Mouse (Mus musculus): ENCODE measurements around the gene Myadml2. TPM values are rescaled to one million over a fixed set of nuclear protein-coding genes. Genes with fewer than 3 reads are reported as not detected.

Gene Myadml2
- polyA plus RNA-seq, 1 experiment from 2014 or later, result 0.75 TPM

GRCm38 (mm10) chr11:120666617-120667016, 18.7 kb upstream of the Myadml2 start:
- Histone ChIP-seq H3K27ac (ENCODE audit: low read length) (no peak overlapping the region), H3K36me3 (ENCODE audit: control insufficient read depth, insufficient read depth) (no peaks in the 10 kb centered on the region), H3K4me3 (replicated peaks; ENCODE audit: low read length) (no peak overlapping the region), H3K4me2 (ENCODE audit: low read length) (no peak overlapping the region), H3K27me3 (replicated peaks; ENCODE audit: control insufficient read depth, insufficient read depth, low read length) (peaks cover 18% of the 10 kb centered on the region), H3K9me3 (ENCODE audit: control insufficient read depth, low read length) (no peaks in the 10 kb centered on the region), H3K9ac (replicated peaks; ENCODE audit: low read depth, low read length) (no peak overlapping the region), H3K4me1 (replicated peaks; ENCODE audit: control insufficient read depth, insufficient read depth, low read length) (no peaks in the 10 kb centered on the region)
- no peak for ATAC-seq
- 18% methylated on average over 3 of the region's 3 CpGs for WGBS

- no peaks in the 10 kb centered on the region for H3K9me3 ChIP-seq (ENCODE audit: control insufficient read depth, low read length)
- peaks cover 29% of the 10 kb centered on the region for H3K27me3 ChIP-seq (replicated peaks; ENCODE audit: control insufficient read depth, insufficient read depth, low read length)
- H3K4me1 ChIP-seq (replicated peaks; ENCODE audit: control insufficient read depth, insufficient read depth, low read length), result peaks cover 8% of the 10 kb centered on the region
- WGBS, result 87% methylated on average over 3 of the region's 3 CpGs
- no peak overlapping the region for H3K9ac ChIP-seq (replicated peaks; ENCODE audit: low read depth, low read length)
- no peak for ATAC-seq
- no peak overlapping the region for H3K4me2 ChIP-seq (ENCODE audit: low read length)
- no peak overlapping the region for H3K27ac ChIP-seq (ENCODE audit: low read length)
- H3K4me3 ChIP-seq (replicated peaks; ENCODE audit: low read length), result no peak overlapping the region
- no peaks in the 10 kb centered on the region for H3K36me3 ChIP-seq (ENCODE audit: control insufficient read depth, insufficient read depth)
Measured at GRCm38 (mm10) chr11:120665406-120665805, 17.4 kb upstream of the Myadml2 start.

- no peak overlapping the region for H3K27ac ChIP-seq (ENCODE audit: low read length)
- WGBS, result 61% methylated on average over 5 of the region's 5 CpGs
Measured at GRCm38 (mm10) chr11:120663714-120664113, 15.8 kb upstream of the Myadml2 start.

DNA sequence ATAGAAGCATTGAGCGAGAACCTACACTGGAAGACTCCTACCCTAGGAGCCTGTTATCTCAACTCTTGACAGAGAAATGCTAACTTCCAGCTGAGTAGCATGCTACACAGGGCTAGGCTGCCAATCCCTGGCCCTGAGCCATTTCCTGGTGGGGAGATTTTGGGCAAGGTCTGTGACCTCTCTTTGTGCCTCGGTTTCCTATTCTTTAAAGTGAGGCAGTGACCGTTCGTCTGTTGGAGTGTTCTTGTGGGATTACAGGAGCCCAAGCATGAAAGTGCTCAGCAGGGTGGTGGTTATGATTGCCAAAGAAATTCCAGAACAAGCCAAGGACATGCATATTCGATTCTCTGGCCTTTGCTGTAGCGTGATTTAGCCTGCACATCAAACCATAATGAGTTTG, 14.8 kb upstream of the Myadml2 start:
- no peaks in the 10 kb centered on the region for H3K36me3 ChIP-seq (ENCODE audit: control insufficient read depth, insufficient read depth)
- no peak overlapping the region for H3K4me3 ChIP-seq (replicated peaks; ENCODE audit: low read length)
- H3K4me2 ChIP-seq (ENCODE audit: low read length), result no peak overlapping the region
- H3K27me3 ChIP-seq (replicated peaks; ENCODE audit: control insufficient read depth, insufficient read depth, low read length), result peaks cover 56% of the 10 kb centered on the region
- peaks cover 17% of the 10 kb centered on the region for H3K4me1 ChIP-seq (replicated peaks; ENCODE audit: control insufficient read depth, insufficient read depth, low read length)
- H3K27ac ChIP-seq (ENCODE audit: low read length), result no peak overlapping the region
- no peaks in the 10 kb centered on the region for H3K9me3 ChIP-seq (ENCODE audit: control insufficient read depth, low read length)
- no peak overlapping the region for H3K9ac ChIP-seq (replicated peaks; ENCODE audit: low read depth, low read length)
- no peak for ATAC-seq
- WGBS, result 36% methylated on average over 6 of the region's 6 CpGs

More at GRCm38 (mm10) chr11:120663714-120664113, 15.8 kb upstream of the Myadml2 start:
- Histone ChIP-seq H3K4me3 (replicated peaks; ENCODE audit: low read length) (no peak overlapping the region), H3K9ac (replicated peaks; ENCODE audit: low read depth, low read length) (no peak overlapping the region), H3K36me3 (ENCODE audit: control insufficient read depth, insufficient read depth) (no peaks in the 10 kb centered on the region), H3K4me1 (replicated peaks; ENCODE audit: control insufficient read depth, insufficient read depth, low read length) (peaks cover 17% of the 10 kb centered on the region), H3K4me2 (ENCODE audit: low read length) (no peak overlapping the region), H3K9me3 (ENCODE audit: control insufficient read depth, low read length) (no peaks in the 10 kb centered on the region), H3K27me3 (replicated peaks; ENCODE audit: control insufficient read depth, insufficient read depth, low read length) (peaks cover 46% of the 10 kb centered on the region)
- no peak for ATAC-seq

DNA sequence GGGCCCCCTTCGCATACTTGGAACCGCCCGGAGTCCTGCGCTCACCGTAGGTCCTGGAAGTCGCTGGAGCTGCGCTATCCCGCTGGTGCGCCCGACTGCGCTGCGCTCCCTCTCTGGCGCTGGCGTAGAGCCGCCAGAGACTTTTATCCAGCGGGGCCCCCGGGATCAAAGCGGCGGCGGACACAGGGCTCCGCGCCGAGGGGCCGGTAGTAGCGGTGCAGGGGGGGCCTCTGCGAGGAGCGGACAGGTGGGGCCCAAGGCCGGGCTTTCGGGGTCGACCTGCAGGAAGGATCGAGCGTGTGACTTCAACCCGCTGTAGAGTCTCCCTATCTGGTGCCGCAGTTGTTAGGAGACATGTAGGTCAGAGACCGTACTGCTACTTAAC, 13.1 kb upstream of the Myadml2 start, which contains the start of gene Notum:
Gene Notum (minus strand): TSS at position 100 of the 385 bp plus-strand sequence.
- WGBS, result under 1% methylated on average over 35 of the region's 35 CpGs
- H3K9me3 ChIP-seq (ENCODE audit: control insufficient read depth, low read length), result no peaks in the 10 kb centered on the region
- ATAC-seq, result no peak
- H3K27me3 ChIP-seq (replicated peaks; ENCODE audit: control insufficient read depth, insufficient read depth, low read length), result peaks cover 64% of the 10 kb centered on the region
- peaks cover 17% of the 10 kb centered on the region for H3K4me1 ChIP-seq (replicated peaks; ENCODE audit: control insufficient read depth, insufficient read depth, low read length)
- H3K27ac ChIP-seq (ENCODE audit: low read length), result no peak within 1 kb of the TSS
- 0 out of 2 replicates have a peak within 1 kb of the TSS, but pooled peaks have one; percentile 32 for H3K9ac ChIP-seq (replicated peaks; ENCODE audit: low read depth, low read length)
- peak within 1 kb of the TSS; percentile 43 for H3K4me3 ChIP-seq (replicated peaks; ENCODE audit: low read length)
- H3K36me3 ChIP-seq (ENCODE audit: control insufficient read depth, insufficient read depth), result no peaks in the 10 kb centered on the region
- peak within 1 kb of the TSS; percentile 65 for H3K4me2 ChIP-seq (ENCODE audit: low read length)

GRCm38 (mm10) chr11:120660301-120661075, 12.5 kb upstream of the Myadml2 start:
- no peak overlapping the region for H3K27ac ChIP-seq (ENCODE audit: low read length)
- ATAC-seq, result peak; percentile 59
- no peaks in the 10 kb centered on the region for H3K36me3 ChIP-seq (ENCODE audit: control insufficient read depth, insufficient read depth)
- H3K9ac ChIP-seq (replicated peaks; ENCODE audit: low read depth, low read length), result 0 out of 2 replicates have a peak overlapping the region, but pooled peaks have one; percentile 32
- H3K4me1 ChIP-seq (replicated peaks; ENCODE audit: control insufficient read depth, insufficient read depth, low read length), result peaks cover 17% of the 10 kb centered on the region
- H3K4me3 ChIP-seq (replicated peaks; ENCODE audit: low read length), result peak overlapping the region; percentile 43
- H3K4me2 ChIP-seq (ENCODE audit: low read length), result peak overlapping the region; percentile 65
- under 1% methylated on average over 89 of the region's 95 CpGs for WGBS
- H3K9me3 ChIP-seq (ENCODE audit: control insufficient read depth, low read length), result no peaks in the 10 kb centered on the region
- peaks cover 64% of the 10 kb centered on the region for H3K27me3 ChIP-seq (replicated peaks; ENCODE audit: control insufficient read depth, insufficient read depth, low read length)

DNA sequence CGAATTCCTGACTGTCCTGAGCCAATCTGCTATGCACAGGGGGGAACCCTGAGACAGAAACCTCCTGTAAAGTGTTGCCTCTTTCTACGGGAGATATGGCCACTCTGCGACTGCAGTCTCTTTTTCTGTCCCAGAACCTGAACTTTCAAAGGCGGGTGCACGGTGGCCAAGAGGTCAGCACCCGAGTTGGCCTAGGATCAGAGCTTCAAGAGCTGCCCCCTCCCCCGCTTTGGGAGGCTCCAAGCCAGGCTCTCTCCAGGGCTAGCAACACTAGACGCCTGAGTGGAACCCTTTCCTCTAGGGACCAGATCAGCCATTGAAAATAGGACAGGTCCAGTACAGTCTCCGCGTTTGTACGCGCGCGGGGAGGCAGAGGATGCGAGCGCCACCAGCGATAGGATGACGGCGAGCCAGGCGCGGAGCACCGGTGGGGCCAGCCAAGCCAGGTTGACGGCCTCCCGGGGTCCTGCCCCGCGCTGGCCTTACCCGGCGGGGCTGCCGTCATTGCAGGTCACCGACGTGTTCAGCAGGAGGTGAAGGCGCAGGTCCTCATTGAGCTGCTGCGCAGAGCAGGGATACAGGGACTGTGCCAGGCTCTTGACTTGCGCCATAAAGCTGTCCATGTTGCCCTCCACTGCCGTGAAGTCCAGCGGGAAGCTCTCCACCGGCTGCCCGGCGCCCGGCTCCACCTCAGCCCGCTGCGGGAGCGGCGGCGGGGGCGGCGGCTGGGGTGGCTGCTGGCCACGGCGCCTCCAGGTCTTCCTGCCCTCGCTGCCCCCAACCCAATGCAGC, 11.7 kb upstream of the Myadml2 start:
- Histone ChIP-seq H3K36me3 (ENCODE audit: control insufficient read depth, insufficient read depth) (no peaks in the 10 kb centered on the region), H3K4me3 (replicated peaks; ENCODE audit: low read length) (peak overlapping the region; percentile 43), H3K27me3 (replicated peaks; ENCODE audit: control insufficient read depth, insufficient read depth, low read length) (peaks cover 64% of the 10 kb centered on the region), H3K4me1 (replicated peaks; ENCODE audit: control insufficient read depth, insufficient read depth, low read length) (peaks cover 17% of the 10 kb centered on the region), H3K27ac (ENCODE audit: low read length) (no peak overlapping the region), H3K9ac (replicated peaks; ENCODE audit: low read depth, low read length) (0 out of 2 replicates have a peak overlapping the region, but pooled peaks have one; percentile 32), H3K9me3 (ENCODE audit: control insufficient read depth, low read length) (no peaks in the 10 kb centered on the region), H3K4me2 (ENCODE audit: low read length) (peak overlapping the region; percentile 65)
- 2% methylated on average over 50 of the region's 50 CpGs for WGBS
- ATAC-seq, result no peak

DNA sequence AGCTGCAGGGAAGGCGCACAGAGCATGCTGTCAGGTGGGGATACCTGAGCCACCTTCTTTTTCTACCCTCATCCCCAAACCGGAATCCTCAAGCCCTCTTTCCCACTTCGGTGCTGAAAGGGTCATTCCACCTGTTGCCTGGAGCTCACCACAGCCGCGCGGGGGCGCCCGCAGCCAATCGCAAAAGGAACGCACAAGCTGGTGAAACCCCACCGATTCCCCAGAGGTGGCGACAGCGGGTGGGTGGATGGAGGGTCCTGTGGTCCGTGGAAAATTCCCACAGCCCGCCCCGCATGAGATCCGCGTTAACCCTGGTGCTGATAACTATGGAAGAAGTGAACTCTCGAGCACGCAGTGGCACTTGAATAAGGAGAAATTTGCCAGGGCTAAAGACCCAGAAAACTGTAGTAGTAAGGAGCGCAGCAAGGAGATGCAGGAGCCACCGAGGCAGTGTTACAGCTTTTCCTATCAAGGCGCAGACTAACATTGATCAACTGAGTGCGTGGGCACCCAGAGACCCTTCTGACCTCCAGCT, 11.0 kb upstream of the Myadml2 start:
- Histone ChIP-seq H3K4me1 (replicated peaks; ENCODE audit: control insufficient read depth, insufficient read depth, low read length) (peaks cover 17% of the 10 kb centered on the region), H3K27me3 (replicated peaks; ENCODE audit: control insufficient read depth, insufficient read depth, low read length) (peaks cover 61% of the 10 kb centered on the region), H3K4me2 (ENCODE audit: low read length) (no peak overlapping the region), H3K9me3 (ENCODE audit: control insufficient read depth, low read length) (no peaks in the 10 kb centered on the region), H3K36me3 (ENCODE audit: control insufficient read depth, insufficient read depth) (no peaks in the 10 kb centered on the region), H3K4me3 (replicated peaks; ENCODE audit: low read length) (no peak overlapping the region), H3K9ac (replicated peaks; ENCODE audit: low read depth, low read length) (no peak overlapping the region), H3K27ac (ENCODE audit: low read length) (no peak overlapping the region)
- WGBS, result 3% methylated on average over 24 of the region's 24 CpGs
- ATAC-seq, result no peak

DNA sequence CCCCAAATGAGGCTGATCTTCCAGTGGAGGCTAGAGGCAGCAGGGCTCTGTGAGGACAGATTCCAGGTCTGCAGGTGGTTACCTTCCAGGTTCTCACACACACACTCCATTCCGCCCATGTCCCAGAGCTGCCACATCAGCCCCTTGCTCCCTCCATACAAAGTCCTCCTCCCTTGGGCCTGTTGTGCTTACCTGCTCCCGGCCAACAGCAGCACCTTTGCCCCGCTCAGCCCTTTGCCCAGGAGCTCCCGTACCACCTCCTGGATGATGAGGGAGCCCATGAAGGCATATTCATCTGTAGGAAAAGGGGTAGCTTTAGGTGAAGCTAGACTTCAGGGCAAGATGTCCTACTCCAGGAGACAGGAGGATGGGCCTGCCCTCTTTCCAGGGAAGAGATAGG, 9.3 kb upstream of the Myadml2 start:
- no peak overlapping the region for H3K4me3 ChIP-seq (replicated peaks; ENCODE audit: low read length)
- 94% methylated on average over 4 of the region's 4 CpGs for WGBS
- H3K36me3 ChIP-seq (ENCODE audit: control insufficient read depth, insufficient read depth), result no peaks in the 10 kb centered on the region
- ATAC-seq, result no peak
- H3K4me2 ChIP-seq (ENCODE audit: low read length), result no peak overlapping the region
- H3K9ac ChIP-seq (replicated peaks; ENCODE audit: low read depth, low read length), result no peak overlapping the region
- no peaks in the 10 kb centered on the region for H3K9me3 ChIP-seq (ENCODE audit: control insufficient read depth, low read length)
- no peak overlapping the region for H3K27ac ChIP-seq (ENCODE audit: low read length)
- peaks cover 17% of the 10 kb centered on the region for H3K4me1 ChIP-seq (replicated peaks; ENCODE audit: control insufficient read depth, insufficient read depth, low read length)
- peaks cover 52% of the 10 kb centered on the region for H3K27me3 ChIP-seq (replicated peaks; ENCODE audit: control insufficient read depth, insufficient read depth, low read length)

Data from forebrain, embryonic 16.5 days (tissue).